Mouse (Mus musculus) MEL (cell line): ENCODE data around the gene Gm10203. TPM values are rescaled to one million over a fixed set of nuclear protein-coding genes. Genes with fewer than 3 reads are reported as not detected.

Source experiments
- DNase-seq: peaks from one replicate; pipeline ENCODE4 v3.0.0; 2011; ENCODE audit warnings: low read depth, low spot score
- H3K27ac ChIP-seq: 2 replicates; pipeline ENCODE4 v1.5.1; 2012; ENCODE audit warnings: low read depth, mild to moderate bottlenecking, control low read depth, low read length, moderate library complexity; ENCODE audit not compliant: control insufficient read depth
- H3K27me3 ChIP-seq, 2 experiments: fragments of 150-350 bp in 1 of 2; sonication (generic) in 1 of 2; 2 replicates each; pipeline ENCODE4 v1.6.1; 2012; ENCODE audit warnings: low read length in 2 of 2, mild to moderate bottlenecking in 2 of 2, improper control_type of control experiment in 1 of 2, moderate library complexity in 1 of 2; ENCODE audit not compliant: insufficient read depth in 2 of 2, control insufficient read depth in 1 of 2
- H3K36me3 ChIP-seq, 2 experiments: 2 replicates each; pipeline ENCODE4 v1.6.1; 2012 to 2014; ENCODE audit warnings: low read length in 2 of 2, improper control_type of control experiment in 1 of 2, inconsistent platforms in 1 of 2, mild to moderate bottlenecking in 1 of 2; ENCODE audit not compliant: insufficient read depth in 2 of 2, control insufficient read depth in 1 of 2
- H3K4me1 ChIP-seq, 2 experiments: fragments of 150-350 bp in 1 of 2; sonication (generic) in 1 of 2; 2 replicates each; pipeline ENCODE4 v1.6.1; 2012; ENCODE audit warnings: low read length in 2 of 2, improper control_type of control experiment in 1 of 2, mild to moderate bottlenecking in 1 of 2; ENCODE audit not compliant: insufficient read depth in 2 of 2, control insufficient read depth in 1 of 2
- H3K4me3 ChIP-seq, 2 experiments: fragments of 150-350 bp in 1 of 2; sonication (generic) in 1 of 2; 2 replicates each; pipeline ENCODE4 v1.5.1; 2012; ENCODE audit warnings: low read depth in 2 of 2, low read length in 2 of 2, mild to moderate bottlenecking in 2 of 2, moderate library complexity in 2 of 2, control low read depth in 1 of 2, improper control_type of control experiment in 1 of 2; ENCODE audit not compliant: control insufficient read depth in 1 of 2, insufficient read depth in 1 of 2
- H3K79me2 ChIP-seq: 2 replicates; pipeline ENCODE4 v1.6.1; 2012; ENCODE audit warnings: mild to moderate bottlenecking, low read length, moderate library complexity; ENCODE audit not compliant: control insufficient read depth, poor library complexity, insufficient read depth
- H3K9ac ChIP-seq: 2 replicates; pipeline ENCODE4 v1.6.1; 2012; ENCODE audit warnings: low read depth, mild to moderate bottlenecking, control low read depth, low read length, moderate library complexity; ENCODE audit not compliant: control insufficient read depth, poor library complexity, severe bottlenecking
- H3K9me3 ChIP-seq: fragments of 150-350 bp; sonication (generic); replicated peaks from 2 replicates; pipeline ENCODE4 v1.6.1; 2012; ENCODE audit warnings: mild to moderate bottlenecking, low read length, improper control_type of control experiment, moderate library complexity; ENCODE audit not compliant: insufficient read depth
- BHLHE40 ChIP-seq: IDR thresholded peaks from 2 replicates; pipeline ENCODE4 v1.6.1; 2012; ENCODE audit warnings: low read depth, mild to moderate bottlenecking, inconsistent platforms, low read length, improper control_type of control experiment, borderline replicate concordance
- GABPA ChIP-seq: IDR thresholded peaks from 2 replicates; pipeline ENCODE4 v1.6.1; 2012; ENCODE audit warnings: low read depth, mild to moderate bottlenecking, inconsistent platforms, low read length, improper control_type of control experiment, moderate library complexity
- HCFC1 ChIP-seq: IDR thresholded peaks from 2 replicates; pipeline ENCODE4 v1.6.1; 2012; ENCODE audit warnings: low read depth, mild to moderate bottlenecking, inconsistent platforms, low read length, improper control_type of control experiment, moderate library complexity
- JUND ChIP-seq: IDR thresholded peaks from 2 replicates; pipeline ENCODE4 v1.6.1; 2011; ENCODE audit warnings: low read depth, mild to moderate bottlenecking, improper control_type of control experiment, low read length
- MAFK ChIP-seq: IDR thresholded peaks from 2 replicates; pipeline ENCODE4 v1.6.1; 2011; ENCODE audit warnings: low read depth, mild to moderate bottlenecking, low read length, improper control_type of control experiment, borderline replicate concordance
- MEF2A ChIP-seq: IDR thresholded peaks from 2 replicates; pipeline ENCODE4 v1.6.1; 2014; ENCODE audit warnings: low read depth, mild to moderate bottlenecking, inconsistent platforms, low read length, improper control_type of control experiment; ENCODE audit not compliant: poor library complexity, insufficient replicate concordance, severe bottlenecking; ENCODE audit errors: extremely low read depth
- MXI1 ChIP-seq: IDR thresholded peaks from 2 replicates; pipeline ENCODE4 v1.6.1; 2011; ENCODE audit warnings: mild to moderate bottlenecking, low read depth, low read length, improper control_type of control experiment
- MYB ChIP-seq: IDR thresholded peaks from 2 replicates; pipeline ENCODE4 v1.6.1; 2011; ENCODE audit warnings: mild to moderate bottlenecking, low read depth, low read length, improper control_type of control experiment
- NELFE ChIP-seq: IDR thresholded peaks from 2 replicates; pipeline ENCODE4 v1.6.1; 2011; ENCODE audit warnings: low read depth, low read length, improper control_type of control experiment
- NRF1 ChIP-seq: IDR thresholded peaks from 2 replicates; pipeline ENCODE4 v1.6.1; 2014; ENCODE audit warnings: low read depth, mild to moderate bottlenecking, inconsistent platforms, low read length, improper control_type of control experiment, moderate library complexity; ENCODE audit not compliant: poor library complexity, insufficient read depth, severe bottlenecking
- POLR2A ChIP-seq, 2 experiments: IDR thresholded peaks; 2 replicates each; pipeline ENCODE4 v1.6.1; 2011 to 2012; ENCODE audit warnings: low read length in 2 of 2, mild to moderate bottlenecking in 2 of 2, control low read depth in 1 of 2, improper control_type of control experiment in 1 of 2, low read depth in 1 of 2, moderate library complexity in 1 of 2; ENCODE audit not compliant: control insufficient read depth in 1 of 2, insufficient read depth in 1 of 2, poor library complexity in 1 of 2
- POLR2AphosphoS2 ChIP-seq: IDR thresholded peaks from 2 replicates; pipeline ENCODE4 v1.6.1; 2011; ENCODE audit warnings: low read length, improper control_type of control experiment
- SIN3A ChIP-seq: IDR thresholded peaks from 2 replicates; pipeline ENCODE4 v1.6.1; 2012; ENCODE audit warnings: low read length, improper control_type of control experiment, inconsistent platforms
- SMC3 ChIP-seq: IDR thresholded peaks from 2 replicates; pipeline ENCODE4 v1.6.1; 2011; ENCODE audit warnings: low read depth, low read length, improper control_type of control experiment
- TAL1 ChIP-seq: IDR thresholded peaks from 2 replicates; pipeline ENCODE4 v1.6.1; 2012; ENCODE audit warnings: mild to moderate bottlenecking, inconsistent platforms, low read length, moderate library complexity, mixed read lengths
- TBP ChIP-seq: IDR thresholded peaks from 2 replicates; pipeline ENCODE4 v1.8.0; 2011; ENCODE audit warnings: low read depth, low read length, improper control_type of control experiment
- UBTF ChIP-seq: IDR thresholded peaks from 2 replicates; pipeline ENCODE4 v1.6.1; 2012; ENCODE audit warnings: low read depth, mild to moderate bottlenecking, inconsistent platforms, low read length, improper control_type of control experiment, moderate library complexity, borderline replicate concordance; ENCODE audit not compliant: insufficient read depth
- polyA plus RNA-seq, 2 experiments: library from polyadenylated mRNA; stranded (reverse) in 1 of 2; unstranded in 1 of 2; fragments of >175 nt in 1 of 2; fragments of >200 nt in 1 of 2; gene quantifications; 2 replicates each; pipeline versions ENCODE4 v1.2.1 to v1.2.4; 2012; ENCODE audit warnings: low replicate concordance in 2 of 2, low read depth in 1 of 2; ENCODE audit not compliant: insufficient read length in 2 of 2, insufficient read depth in 1 of 2, missing spikeins in 1 of 2
- total RNA-seq: library from RNA; depleted of rRNA; stranded (reverse); fragments of 300-350 nt; gene quantifications from 2 replicates; pipeline ENCODE4 v1.2.3, GENCODE M21; 2012

Gm10203 gene
- total and polyA plus RNA-seq, 3 experiments: not detected

GRCm38 (mm10) chr6:149139011-149139410, 9.0 kb downstream of the Gm10203 start:
- no peak overlapping the region for H3K27ac ChIP-seq
- H3K79me2 ChIP-seq: 0 out of 2 replicates have a peak, but pooled peaks cover 1% of the 10 kb centered on the region
- no peak for TF ChIP-seq JUND
- no peak for TF ChIP-seq POLR2AphosphoS2
- TF ChIP-seq MEF2A: no peak
- TF ChIP-seq TAL1: no peak
- no peak for TF ChIP-seq POLR2A (IDR thresholded peaks at IDR 0.05; ENCODE audit: control insufficient read depth in 1 of 2, insufficient read depth in 1 of 2, low read depth in 1 of 2, low read length in 2 of 2, poor library complexity in 1 of 2)
- TF ChIP-seq MYB: no peak
- TF ChIP-seq NRF1: no peak
- no peak for TF ChIP-seq BHLHE40
- no peak for TF ChIP-seq HCFC1
- no peak for TF ChIP-seq UBTF
- no peak for TF ChIP-seq NELFE
- no peak for TF ChIP-seq TBP
- TF ChIP-seq SIN3A: no peak
- TF ChIP-seq GABPA: no peak
- no peak for TF ChIP-seq MXI1
- no peak for TF ChIP-seq MAFK
- no peak for TF ChIP-seq SMC3
- TF ChIP-seq, all 39 proteins: peak for 0
- Histone ChIP-seq H3K36me3 (peaks cover 0 to 10% of the 10 kb centered on the region in 2 experiments; a peak in 1 of 4 replicates), H3K27me3 (no peaks in the 10 kb centered on the region), H3K9me3 (no peaks in the 10 kb centered on the region), H3K9ac (no peak overlapping the region), H3K4me1 (peaks cover 0 to 7% of the 10 kb centered on the region in 2 experiments; a peak in 3 of 4 replicates), H3K4me3 (no peak overlapping the region)
- peak; percentile 49 for DNase-seq

- Histone ChIP-seq H3K36me3 (peaks cover 0 to 10% of the 10 kb centered on the region in 2 experiments; a peak in 1 of 4 replicates), H3K27ac (no peak within 1 kb of the TSS), H3K4me3 (no peak within 1 kb of the TSS), H3K79me2 (0 out of 2 replicates have a peak, but pooled peaks cover 1% of the 10 kb centered on the region), H3K9ac (no peak within 1 kb of the TSS), H3K4me1 (peaks cover 0 to 7% of the 10 kb centered on the region in 2 experiments; a peak in 3 of 4 replicates), H3K27me3 (no peaks in the 10 kb centered on the region), H3K9me3 (no peaks in the 10 kb centered on the region)
- TF ChIP-seq SIN3A: no peak
- DNase-seq: no peak
Observed at GRCm38 (mm10) chr6:149139471-149139870, 9.5 kb downstream of the Gm10203 start, which contains the start of gene Etfbkmt. Etfbkmt (plus strand) TSS chr6:149139849.
